ENCODE assay signal across 23 mouse cellular contexts in genomic region chr9:66184572-66184971, GRCm38 (mm10). TPM values are rescaled to one million over a fixed set of nuclear protein-coding genes. Genes with fewer than 3 reads are reported as not detected.
DNase-seq lines count a peak whose midpoint lies in the region; ATAC-seq and TF ChIP-seq lines count a peak whose summit lies in the region.
"Had no signal": no experiment of that assay in that cellular context is flagged by ENCODE, and none has a peak within 500 bp of the region (broad histone marks: within the 10 kb centered on the region; RNA-seq: fewer than 3 reads in every experiment).

No protein-coding gene starts in this region.

- peak overlapping the region; percentile 30; the same call in 1 of the 2 replicates for H3K27ac ChIP-seq in heart, adult 2 months
- H3K27ac ChIP-seq in heart, embryonic 12.5 days (ENCODE audit: poor library complexity, severe bottlenecking) = no peak overlapping the region
- peak overlapping the region; percentile 15; the same call in 1 of the 2 replicates for H3K27ac ChIP-seq in bone marrow, adult 2 months (ENCODE audit: control insufficient read depth, insufficient read depth, low read depth, low read length, poor library complexity)
- H3K27ac ChIP-seq in liver, embryonic 16.5 days (ENCODE audit: low read length) = peak overlapping the region; percentile 20
- H3K27ac ChIP-seq: embryonic facial prominence, embryonic 15.5 days; heart, embryonic 15.5 days; hindbrain, embryonic 12.5 days; limb, embryonic 12.5 days; midbrain, embryonic 12.5 days; stomach, embryonic 15.5 days had no signal

- H3K4me1 ChIP-seq in heart, adult 2 months (ENCODE audit: control insufficient read depth, insufficient read depth, low read length) = no peaks in the 10 kb centered on the region; the same call in none of the 2 replicates
- H3K4me1 ChIP-seq in heart, embryonic 12.5 days (replicated peaks) = peaks cover 39% of the 10 kb centered on the region
- H3K4me1 ChIP-seq in bone marrow, adult 2 months (ENCODE audit: control insufficient read depth, insufficient read depth, low read length) = peaks cover 7% of the 10 kb centered on the region; the same call in 1 of the 2 replicates
- peaks cover 83% of the 10 kb centered on the region for H3K4me1 ChIP-seq in liver, embryonic 16.5 days (ENCODE audit: control insufficient read depth, low read depth, low read length)
- H3K4me1 ChIP-seq: embryonic facial prominence, embryonic 15.5 days had no signal

- ATAC-seq in heart, embryonic 12.5 days (ENCODE audit: insufficient number of reproducible peaks, low FRiP score) = no peak
- no peak for ATAC-seq in liver, embryonic 16.5 days (ENCODE audit: low read depth)
- ATAC-seq: inflammation-experienced regulatory T-cells, adult 6 months had no signal

- H3K9ac ChIP-seq in heart, adult 2 months (ENCODE audit: low read depth, low read length) = peak overlapping the region; percentile 16; the same call in 1 of the 2 replicates
- no peak overlapping the region for H3K9ac ChIP-seq in heart, embryonic 12.5 days
- H3K9ac ChIP-seq in liver, embryonic 16.5 days (ENCODE audit: low read depth, low read length) = 0 out of 2 replicates have a peak overlapping the region, but pooled peaks have one; percentile 9
- H3K9ac ChIP-seq: embryonic facial prominence, embryonic 15.5 days; heart, embryonic 15.5 days; hindbrain, embryonic 12.5 days; limb, embryonic 12.5 days; midbrain, embryonic 12.5 days; stomach, embryonic 15.5 days had no signal

- peak in 1 of 2 experiments; percentile 53 for DNase-seq in heart, adult 2 months
- DNase-seq in gastrocnemius, postnatal 10 days = peak; percentile 13
- DNase-seq in lung, adult 18-20 months = no peak
- DNase-seq in left cerebral cortex, adult 8-10 months (ENCODE audit: low spot score in 2 of 2) = no peak
- DNase-seq: adrenal gland, postnatal 36 days; B cell, adult 2 months; cerebellum, adult 2 months; cerebellum, postnatal 36 days; kidney, adult 9 months; kidney, postnatal 36 days; layer of hippocampus, adult 9-11 months; thymus, adult 18-20 months had no signal

- H3K36me3 ChIP-seq in heart, adult 2 months (ENCODE audit: control insufficient read depth, insufficient read depth, low read length) = peaks cover 3% of the 10 kb centered on the region; the same call in 1 of the 2 replicates
- H3K36me3 ChIP-seq in heart, embryonic 12.5 days = no peaks in the 10 kb centered on the region
- no peaks in the 10 kb centered on the region for H3K36me3 ChIP-seq in liver, embryonic 16.5 days (ENCODE audit: control insufficient read depth, insufficient read depth)
- H3K36me3 ChIP-seq: embryonic facial prominence, embryonic 15.5 days; heart, embryonic 15.5 days; hindbrain, embryonic 12.5 days; limb, embryonic 12.5 days; midbrain, embryonic 12.5 days; stomach, embryonic 15.5 days had no signal

- H3K27me3 ChIP-seq in heart, adult 2 months (ENCODE audit: control insufficient read depth, insufficient read depth, low read length) = no peaks in the 10 kb centered on the region
- H3K27me3 ChIP-seq in heart, embryonic 12.5 days (replicated peaks) = no peaks in the 10 kb centered on the region
- H3K27me3 ChIP-seq in liver, embryonic 16.5 days (ENCODE audit: control insufficient read depth, insufficient read depth, low read depth, low read length) = no peaks in the 10 kb centered on the region
- H3K27me3 ChIP-seq: embryonic facial prominence, embryonic 15.5 days; heart, embryonic 15.5 days; hindbrain, embryonic 12.5 days; limb, embryonic 12.5 days; midbrain, embryonic 12.5 days; stomach, embryonic 15.5 days had no signal

- no peak overlapping the region for H3K4me3 ChIP-seq in heart, adult 2 months
- H3K4me3 ChIP-seq in heart, embryonic 12.5 days = no peak overlapping the region
- H3K4me3 ChIP-seq in bone marrow, adult 2 months (replicated peaks; ENCODE audit: control insufficient read depth, low read depth, low read length) = no peak overlapping the region
- H3K4me3 ChIP-seq in liver, embryonic 16.5 days (ENCODE audit: low read depth, low read length) = no peak overlapping the region
- H3K4me3 ChIP-seq: embryonic facial prominence, embryonic 15.5 days; heart, embryonic 15.5 days; hindbrain, embryonic 12.5 days; limb, embryonic 12.5 days; midbrain, embryonic 12.5 days; myocyte; stomach, embryonic 15.5 days had no signal

- intact Hi-C loops in heart, adult 2 months (cut with DNase I) = no loop called here

- no peaks in the 10 kb centered on the region; the same call in 1 of the 2 replicates for H3K79me2 ChIP-seq in heart, adult 2 months (replicated peaks; ENCODE audit: control insufficient read depth, insufficient read depth, low read length)

- no peak for TF ChIP-seq POLR2A in heart, adult 2 months (IDR thresholded peaks at IDR 0.05; ENCODE audit: insufficient read depth, low read depth, low read length)
- no peak for TF ChIP-seq POLR2A in bone marrow, adult 2 months (IDR thresholded peaks at IDR 0.05; ENCODE audit: borderline replicate concordance, control insufficient read depth, low read depth, low read length)

- no peak for TF ChIP-seq CTCF in heart, adult 2 months (IDR thresholded peaks at IDR 0.05)
- TF ChIP-seq CTCF in bone marrow, adult 2 months (IDR thresholded peaks at IDR 0.05; ENCODE audit: control insufficient read depth, insufficient read depth, low read length) = no peak

- no peak overlapping the region for H3K4me2 ChIP-seq in heart, embryonic 12.5 days
- no peak overlapping the region for H3K4me2 ChIP-seq in liver, embryonic 16.5 days (ENCODE audit: low read depth, low read length)
- H3K4me2 ChIP-seq: embryonic facial prominence, embryonic 15.5 days; heart, embryonic 15.5 days; hindbrain, embryonic 12.5 days; limb, embryonic 12.5 days; midbrain, embryonic 12.5 days; stomach, embryonic 15.5 days had no signal

- H3K9me3 ChIP-seq in heart, embryonic 12.5 days (replicated peaks) = no peaks in the 10 kb centered on the region
- H3K9me3 ChIP-seq in liver, embryonic 16.5 days (replicated peaks; ENCODE audit: control insufficient read depth, low read length) = no peaks in the 10 kb centered on the region
- H3K9me3 ChIP-seq: embryonic facial prominence, embryonic 15.5 days; heart, embryonic 15.5 days; limb, embryonic 12.5 days; midbrain, embryonic 12.5 days; stomach, embryonic 15.5 days had no signal

- WGBS in heart, adult 2 months = 63% methylated on average over 5 of the region's 5 CpGs
- 63% methylated on average over 5 of the region's 5 CpGs for WGBS in heart, embryonic 12.5 days
- WGBS in bone marrow, adult 2 months = 82% methylated on average over 5 of the region's 5 CpGs
- 92% methylated on average over 5 of the region's 5 CpGs for WGBS in liver, embryonic 16.5 days (ENCODE audit: insufficient replicate concordance)

- 0 out of 2 replicates have a peak, but pooled peaks have one; percentile 49 for TF ChIP-seq EP300 in heart, adult 2 months (IDR thresholded peaks at IDR 0.05; ENCODE audit: insufficient read depth, low read depth, low read length)

RNA-seq across cellular contexts. Expression of gene Dapk2, which starts 26.5 kb away (rescaled TPM):
- total RNA-seq in heart, adult 2 months (2021) = 1 to 10 TPM; 5.8 TPM
- 5.6 and 8.5 TPM in 2 replicates for polyA plus RNA-seq in heart, adult 2 months (2012; rRNA removed)
- polyA plus RNA-seq in heart, embryonic 12.5 days (2016; fragmentation: Nextera tagmentation; extraction: Ambion mirVana) = 6.4 and 8.1 TPM in 2 replicates
- polyA plus RNA-seq in bone marrow, adult 2 months (2011; ENCODE audit: insufficient read depth, insufficient read length, low replicate concordance, missing spikeins) = 33.5 and 34.8 TPM in 2 replicates
- total RNA-seq in gastrocnemius, postnatal 10 days (2021) = 10 to 100 TPM; 15.5 to 19.1 TPM
- polyA plus RNA-seq in liver, embryonic 16.5 days (2015; fragmentation: Nextera tagmentation; extraction: Ambion mirVana) = 32.7 and 33.7 TPM in 2 replicates
- total RNA-seq in left cerebral cortex, adult 8-10 months (2022) = 1 to 10 TPM; 1.4 to 2.5 (median 1.6) TPM

RNA-seq across cellular contexts. Expression of gene Ciao2a, which starts 58.2 kb away (rescaled TPM):
- total RNA-seq in heart, adult 2 months (2021) = 10 to 100 TPM; 59.7 to 68.1 TPM
- 19.5 and 31.2 TPM in 2 replicates for polyA plus RNA-seq in heart, adult 2 months (2012; rRNA removed)
- 161 and 176 TPM in 2 replicates for polyA plus RNA-seq in heart, embryonic 12.5 days (2016; fragmentation: Nextera tagmentation; extraction: Ambion mirVana)
- 27.0 and 37.6 TPM in 2 replicates for polyA plus RNA-seq in bone marrow, adult 2 months (2011; ENCODE audit: insufficient read depth, insufficient read length, low replicate concordance, missing spikeins)
- total RNA-seq in gastrocnemius, postnatal 10 days (2021) = 10 to 100 TPM; 39.6 to 46.0 TPM
- 110 and 129 TPM in 2 replicates for polyA plus RNA-seq in liver, embryonic 16.5 days (2015; fragmentation: Nextera tagmentation; extraction: Ambion mirVana)
- 10 to 100 TPM; 25.7 to 26.7 (median 26.5) TPM for total RNA-seq in left cerebral cortex, adult 8-10 months (2022)

RNA-seq across cellular contexts. Expression of gene Snx1, which starts 58.2 kb away (rescaled TPM):
- 10 to 100 TPM; 24.8 to 27.6 TPM for total RNA-seq in heart, adult 2 months (2021)
- 19.2 and 25.2 TPM in 2 replicates for polyA plus RNA-seq in heart, adult 2 months (2012; rRNA removed)
- polyA plus RNA-seq in heart, embryonic 12.5 days (2016; fragmentation: Nextera tagmentation; extraction: Ambion mirVana) = 68.8 and 72.1 TPM in 2 replicates
- polyA plus RNA-seq in bone marrow, adult 2 months (2011; ENCODE audit: insufficient read depth, insufficient read length, low replicate concordance, missing spikeins) = 33.7 and 44.1 TPM in 2 replicates
- 10 to 100 TPM; 36.4 to 42.5 TPM for total RNA-seq in gastrocnemius, postnatal 10 days (2021)
- polyA plus RNA-seq in liver, embryonic 16.5 days (2015; fragmentation: Nextera tagmentation; extraction: Ambion mirVana) = 59.6 and 63.8 TPM in 2 replicates
- 10 to 100 TPM; 76.2 to 82.1 (median 79.1) TPM for total RNA-seq in left cerebral cortex, adult 8-10 months (2022)
